Mouse (Mus musculus) CH12.LX (cell line): ENCODE measurements around the gene Rab17. TPM values are rescaled to one million over a fixed set of nuclear protein-coding genes. Genes with fewer than 3 reads are reported as not detected.

Experiments
- DNase-seq: peaks from one replicate; pipeline ENCODE4 v3.0.0-alpha.2; 2013; ENCODE audit errors: extremely low read depth
- H3K27ac ChIP-seq: 2 replicates; pipeline ENCODE4 v1.5.1; 2012; ENCODE audit warnings: low read depth, mild to moderate bottlenecking, control low read depth, moderate library complexity; ENCODE audit not compliant: insufficient read depth
- H3K27me3 ChIP-seq: replicated peaks from 2 replicates; pipeline ENCODE3; 2012; ENCODE audit warnings: inconsistent platforms
- H3K36me3 ChIP-seq, 2 experiments: replicated peaks in 1 of 2; 2 replicates each; pipeline versions ENCODE3 to v1.6.1; 2012; ENCODE audit warnings: inconsistent platforms in 1 of 2, low read length in 1 of 2, mild to moderate bottlenecking in 1 of 2, mixed read lengths in 1 of 2, moderate library complexity in 1 of 2; ENCODE audit not compliant: control insufficient read depth in 1 of 2, insufficient read depth in 1 of 2
- H3K4me1 ChIP-seq, 2 experiments: 2 replicates each; pipeline ENCODE4 v1.6.1; 2012; ENCODE audit warnings: inconsistent platforms in 1 of 2, moderate library complexity in 1 of 2; ENCODE audit not compliant: insufficient read depth in 2 of 2, control insufficient read depth in 1 of 2
- H3K4me2 ChIP-seq: 2 replicates; pipeline ENCODE4 v1.6.1; 2012; ENCODE audit warnings: low read depth, mild to moderate bottlenecking, control low read depth; ENCODE audit not compliant: poor library complexity, insufficient read depth, severe bottlenecking
- H3K4me3 ChIP-seq, 3 experiments: fragments of 150-350 bp in 1 of 3; sonication (generic) in 1 of 3; replicated peaks in 1 of 3; 2 replicates each; pipeline versions ENCODE3 to v1.5.1; 2011 to 2012; ENCODE audit warnings: low read depth in 2 of 3, low read length in 2 of 3, mild to moderate bottlenecking in 2 of 3, moderate library complexity in 2 of 3, control low read depth in 1 of 3, improper control_type of control experiment in 1 of 3, inconsistent platforms in 1 of 3, mixed read lengths in 1 of 3; ENCODE audit not compliant: poor library complexity in 1 of 3
- H3K79me2 ChIP-seq: replicated peaks from 2 replicates; pipeline ENCODE4 v1.6.1; 2012; ENCODE audit warnings: mild to moderate bottlenecking, moderate library complexity; ENCODE audit not compliant: control insufficient read depth, poor library complexity, insufficient read depth, severe bottlenecking; ENCODE audit errors: extremely low read depth
- H3K9ac ChIP-seq: 2 replicates; pipeline ENCODE4 v1.6.1; 2012; ENCODE audit warnings: low read depth, mild to moderate bottlenecking, control low read depth, moderate library complexity; ENCODE audit not compliant: insufficient read depth
- H3K9me3 ChIP-seq: replicated peaks from 2 replicates; pipeline ENCODE3; 2012; ENCODE audit warnings: low read length, inconsistent platforms, mixed read lengths
- BHLHE40 ChIP-seq: IDR thresholded peaks from 2 replicates; pipeline ENCODE4 v1.6.1; 2011; ENCODE audit warnings: mild to moderate bottlenecking, low read depth, low read length, improper control_type of control experiment
- CHD1 ChIP-seq: IDR thresholded peaks from 2 replicates; pipeline ENCODE4 v1.6.1; 2012; ENCODE audit warnings: low read depth, low read length, improper control_type of control experiment, inconsistent platforms
- CHD2 ChIP-seq: IDR thresholded peaks from 2 replicates; pipeline ENCODE4 v1.6.1; 2011; ENCODE audit warnings: low read length, improper control_type of control experiment
- CTCF ChIP-seq, 2 experiments: IDR thresholded peaks in 1 of 2; conservative IDR thresholded peaks in 1 of 2; 2 replicates each; pipeline ENCODE4 v1.5.1; 2011 to 2012; ENCODE audit warnings: low read depth in 2 of 2, low read length in 2 of 2, improper control_type of control experiment in 1 of 2, inconsistent platforms in 1 of 2, mild to moderate bottlenecking in 1 of 2, moderate library complexity in 1 of 2
- E2F4 ChIP-seq: IDR thresholded peaks from 2 replicates; pipeline ENCODE4 v1.6.1; 2011; ENCODE audit warnings: low read depth, low read length, improper control_type of control experiment; ENCODE audit not compliant: insufficient replicate concordance
- ELF1 ChIP-seq: IDR thresholded peaks from 2 replicates; pipeline ENCODE4 v1.6.1; 2014; ENCODE audit warnings: low read depth, mild to moderate bottlenecking, inconsistent platforms, low read length, improper control_type of control experiment
- GABPA ChIP-seq: IDR thresholded peaks from 2 replicates; pipeline ENCODE4 v1.6.1; 2012; ENCODE audit warnings: low read depth, low read length, improper control_type of control experiment, inconsistent platforms; ENCODE audit not compliant: insufficient replicate concordance
- IRF4 ChIP-seq: IDR thresholded peaks from 2 replicates; pipeline ENCODE4 v1.6.1; 2014; ENCODE audit warnings: low read depth, mild to moderate bottlenecking, inconsistent platforms, low read length, improper control_type of control experiment
- JUND ChIP-seq: conservative IDR thresholded peaks from 2 replicates; pipeline ENCODE4 v1.6.1; 2011; ENCODE audit warnings: low read depth, low read length, improper control_type of control experiment
- MEF2A ChIP-seq: IDR thresholded peaks from 2 replicates; pipeline ENCODE4 v1.6.1; 2014; ENCODE audit warnings: low read depth, mild to moderate bottlenecking, inconsistent platforms, low read length, improper control_type of control experiment, borderline replicate concordance
- MXI1 ChIP-seq: IDR thresholded peaks from 2 replicates; pipeline ENCODE4 v1.6.1; 2011; ENCODE audit warnings: mild to moderate bottlenecking, low read depth, low read length, improper control_type of control experiment
- NELFE ChIP-seq: IDR thresholded peaks from 2 replicates; pipeline ENCODE4 v1.6.1; 2011; ENCODE audit warnings: low read depth, low read length, improper control_type of control experiment
- NRF1 ChIP-seq: IDR thresholded peaks from 2 replicates; pipeline ENCODE4 v1.6.1; 2014; ENCODE audit warnings: low read depth, mild to moderate bottlenecking, inconsistent platforms, low read length, improper control_type of control experiment, moderate library complexity
- POLR2A ChIP-seq: IDR thresholded peaks from 2 replicates; pipeline ENCODE4 v1.6.1; 2011; ENCODE audit warnings: low read depth, mild to moderate bottlenecking, improper control_type of control experiment, low read length
- RAD21 ChIP-seq: IDR thresholded peaks from 2 replicates; pipeline ENCODE4 v1.6.1; 2011; ENCODE audit warnings: low read depth, mild to moderate bottlenecking, low read length, improper control_type of control experiment, moderate library complexity
- RCOR1 ChIP-seq: conservative IDR thresholded peaks from 2 replicates; pipeline ENCODE4 v1.6.1; 2012; ENCODE audit warnings: low read depth, mild to moderate bottlenecking, inconsistent platforms, low read length, improper control_type of control experiment
- SIN3A ChIP-seq: IDR thresholded peaks from 2 replicates; pipeline ENCODE4 v1.6.1; 2012; ENCODE audit warnings: low read length, improper control_type of control experiment, inconsistent platforms
- SMC3 ChIP-seq: IDR thresholded peaks from 2 replicates; pipeline ENCODE4 v1.6.1; 2011; ENCODE audit warnings: low read depth, low read length, improper control_type of control experiment
- TBP ChIP-seq: conservative IDR thresholded peaks from 2 replicates; pipeline ENCODE4 v1.6.1; 2011; ENCODE audit warnings: low read depth, low read length, improper control_type of control experiment
- UBTF ChIP-seq: IDR thresholded peaks from 2 replicates; pipeline ENCODE4 v1.6.1; 2012; ENCODE audit warnings: low read depth, mild to moderate bottlenecking, inconsistent platforms, low read length, improper control_type of control experiment, moderate library complexity
- USF2 ChIP-seq: conservative IDR thresholded peaks from 2 replicates; pipeline ENCODE4 v1.6.1; 2011; ENCODE audit warnings: low read depth, low read length, improper control_type of control experiment
- ZC3H11A ChIP-seq: IDR thresholded peaks from 2 replicates; pipeline ENCODE4 v1.6.1; 2012; ENCODE audit warnings: low read depth, mild to moderate bottlenecking, inconsistent platforms, low read length, improper control_type of control experiment
- ZNF384 ChIP-seq: IDR thresholded peaks from 2 replicates; pipeline ENCODE4 v1.6.1; 2012; ENCODE audit warnings: low read depth, low read length, improper control_type of control experiment, inconsistent platforms
- dilution Hi-C: fragments of 300-500 bp; cut with MboI; formaldehyde crosslinking; loops from 2 replicates; pipeline ENCODE4 v1.14.3; 2020; ENCODE audit warnings: low sequenced_read_pairs; ENCODE audit not compliant: extremely low pct_unique_long_range_greater_than_20kb, extremely low pct_ligation_motif_present
- in situ Hi-C: fragments of 300-500 bp; cut with MboI; formaldehyde crosslinking; loops from 3 replicates; pipeline ENCODE4 v1.14.3; 2019; ENCODE audit warnings: low sequenced_read_pairs, low pct_ligation_motif_present, low pct_unique_long_range_greater_than_20kb, mixed read lengths
- polyA plus RNA-seq: library from polyadenylated mRNA; unstranded; fragments of >175 nt; gene quantifications from 2 replicates; pipeline ENCODE4 v1.2.1, GENCODE M21; 2012; ENCODE audit warnings: low read depth; ENCODE audit not compliant: insufficient read length
- total RNA-seq, 2 experiments: library from RNA; depleted of rRNA; stranded (reverse); fragments of 300-350 nt in 1 of 2; fragments of >200 nt in 1 of 2; gene quantifications; 2 replicates each; pipeline ENCODE4 v1.2.3; 2012 to 2014

The Rab17 gene
- total and polyA plus RNA-seq, 3 experiments: 0.15 to 0.64 (median 0.59) TPM

- no peak for TF ChIP-seq NELFE
- TF ChIP-seq SIN3A: no peak
- no peak for TF ChIP-seq POLR2A
- no peak for TF ChIP-seq RCOR1
- TF ChIP-seq JUND: no peak
- TF ChIP-seq USF2: no peak
- peak; percentile 92 for TF ChIP-seq SMC3
- peak; percentile 67 for TF ChIP-seq BHLHE40
- peak; percentile 82 to 94 for TF ChIP-seq CTCF (conservative IDR thresholded peaks at IDR 0.05 in 1 of 2, IDR thresholded peaks at IDR 0.05 in 1 of 2; ENCODE audit: low read depth in 2 of 2, low read length in 2 of 2)
- no peak for TF ChIP-seq UBTF
- TF ChIP-seq MXI1: no peak; the same call in 1 of the 2 replicates
- peak; percentile 82 for TF ChIP-seq ZC3H11A
- no peak for TF ChIP-seq TBP
Measured at GRCm38 (mm10) chr1:90972911-90973573, 3.6 kb upstream of the Rab17 start (continued).

- dilution Hi-C loops (no loop called here), in situ Hi-C loops (loop anchor here (5.0 to 10.0 kb wide), 2 partner anchors 132 to 275 kb away; no protein-coding TSS in a partner anchor)
- Histone ChIP-seq H3K36me3 (no peaks in the 10 kb centered on the region), H3K4me2 (no peak overlapping the region), H3K4me3 (no peak overlapping the region), H3K4me1 (peaks cover 0 to 4% of the 10 kb centered on the region in 2 experiments; a peak in 1 of 4 replicates), H3K27ac (no peak overlapping the region), H3K9ac (no peak overlapping the region), H3K27me3 (peaks cover 62% of the 10 kb centered on the region), H3K9me3 (no peaks in the 10 kb centered on the region), H3K79me2 (no peaks in the 10 kb centered on the region)
- TF ChIP-seq RCOR1: no peak
- TF ChIP-seq JUND: no peak
- TF ChIP-seq USF2: no peak
- TF ChIP-seq UBTF: no peak
- no peak for TF ChIP-seq E2F4
- TF ChIP-seq CHD2: no peak
- TF ChIP-seq IRF4: no peak
- TF ChIP-seq SIN3A: no peak
- no peak for TF ChIP-seq GABPA
- TF ChIP-seq RAD21: no peak
- no peak for TF ChIP-seq CHD1
- no peak for TF ChIP-seq NRF1
- TF ChIP-seq MEF2A: no peak
- TF ChIP-seq ELF1: no peak
- no peak for TF ChIP-seq ZNF384
- no peak for DNase-seq
Measured at GRCm38 (mm10) chr1:90969881-90970390, 475 bp upstream of the Rab17 start.
